Mouse (Mus musculus): Measurements from ENCODE around the gene Cpvl.

The Cpvl gene

DNA sequence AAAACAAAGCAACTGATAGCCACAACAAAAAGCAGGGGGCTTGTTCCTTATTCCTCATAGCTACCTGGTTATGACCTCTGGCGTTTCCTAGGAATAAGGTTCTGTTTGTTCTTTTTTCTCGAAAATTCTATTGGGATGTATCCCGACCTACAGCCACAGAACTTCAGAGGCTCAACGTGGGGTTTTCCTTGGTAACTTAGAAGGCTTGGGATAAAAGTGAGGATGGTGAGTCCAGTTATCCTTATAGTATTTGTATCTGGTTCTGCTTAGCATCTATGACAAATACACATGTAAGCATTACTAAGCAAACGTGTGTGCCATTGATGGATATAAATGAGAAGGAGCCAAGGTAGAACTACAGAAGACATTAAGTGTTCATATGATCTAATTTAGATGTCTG lies at the start of gene Cpvl:
Gene Cpvl (minus strand): TSS at position 101 of the 400 bp plus-strand sequence.
- no peak for DNase-seq

GRCm38 (mm10) chr6:54023846-54024245 lies 45.4 kb upstream of the Cpvl start:
- no peak for DNase-seq

DNA sequence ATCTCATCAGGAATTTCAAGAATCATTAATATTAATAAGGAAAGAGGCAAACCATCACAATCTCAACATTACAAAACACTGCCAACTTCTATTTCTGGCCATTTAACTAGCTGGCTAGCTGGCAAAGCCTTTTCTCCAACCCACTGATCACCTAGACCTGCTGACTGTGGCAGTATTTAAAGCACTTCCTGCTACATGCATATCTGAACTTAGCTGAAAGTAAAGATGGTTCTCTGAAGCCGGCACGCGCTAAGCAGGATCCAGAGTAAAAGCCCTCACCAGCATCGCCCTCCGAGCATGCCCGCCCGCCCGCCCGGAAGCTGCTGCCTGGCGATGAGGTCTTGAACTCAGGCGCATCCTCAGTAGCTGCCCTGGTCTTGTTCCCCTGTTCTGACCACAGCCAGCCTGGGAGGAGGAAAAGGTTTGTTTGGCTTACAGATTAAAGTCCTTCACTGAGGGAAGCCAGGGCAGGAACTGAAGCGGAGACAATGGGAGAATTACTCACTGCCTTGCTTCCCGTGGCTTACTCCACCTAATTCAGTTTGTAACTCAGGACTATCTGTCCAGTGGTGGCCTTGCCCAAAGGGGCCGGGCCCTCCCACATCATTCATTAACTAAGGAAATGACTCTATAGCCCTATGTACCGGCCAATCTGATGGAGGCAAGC lies 42.8 kb upstream of the Cpvl start:
- no peak for DNase-seq

DNA sequence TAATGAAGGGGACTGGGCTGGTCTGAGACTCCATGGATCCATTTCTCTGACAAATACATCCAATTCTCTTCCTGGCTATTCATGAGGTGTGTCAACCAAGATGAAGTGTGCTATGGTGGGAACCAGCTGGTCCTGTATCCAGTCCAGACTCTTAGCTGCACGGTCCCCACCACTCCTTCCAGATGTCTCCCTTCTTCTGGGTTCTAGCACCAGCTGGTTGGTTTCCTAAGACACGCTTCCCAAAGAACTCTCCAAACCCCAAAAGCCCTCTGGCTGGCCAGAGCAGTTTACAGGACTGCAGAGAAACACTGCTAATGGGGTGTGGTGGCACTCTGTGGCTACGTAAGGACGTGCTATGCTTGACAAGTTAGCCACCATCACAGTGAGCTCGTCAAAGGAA lies 40.4 kb upstream of the Cpvl start:
- no peak for DNase-seq

DNA sequence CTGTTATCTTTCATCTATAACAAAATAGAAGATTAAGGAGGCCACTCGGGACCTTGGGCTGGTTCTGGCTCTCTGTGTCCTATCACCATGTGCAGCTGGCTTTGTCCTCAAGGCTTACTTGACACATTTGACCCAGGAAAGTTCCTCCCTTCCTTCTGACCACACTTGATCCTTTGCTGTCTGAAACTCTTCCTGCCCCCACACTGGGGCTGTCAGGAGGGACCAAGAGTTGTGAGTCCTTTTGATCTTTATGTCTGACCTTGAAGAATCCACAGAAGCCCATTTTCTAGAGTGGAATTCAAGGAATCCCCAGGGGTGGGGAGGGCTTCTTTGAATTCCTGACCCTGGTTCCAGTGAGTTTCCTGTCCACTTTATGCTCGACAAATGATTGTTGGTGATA lies 39.6 kb upstream of the Cpvl start:
- DNase-seq, result no peak

GRCm38 (mm10) chr6:54012163-54012562 lies 33.7 kb upstream of the Cpvl start:
- no peak for DNase-seq

DNA sequence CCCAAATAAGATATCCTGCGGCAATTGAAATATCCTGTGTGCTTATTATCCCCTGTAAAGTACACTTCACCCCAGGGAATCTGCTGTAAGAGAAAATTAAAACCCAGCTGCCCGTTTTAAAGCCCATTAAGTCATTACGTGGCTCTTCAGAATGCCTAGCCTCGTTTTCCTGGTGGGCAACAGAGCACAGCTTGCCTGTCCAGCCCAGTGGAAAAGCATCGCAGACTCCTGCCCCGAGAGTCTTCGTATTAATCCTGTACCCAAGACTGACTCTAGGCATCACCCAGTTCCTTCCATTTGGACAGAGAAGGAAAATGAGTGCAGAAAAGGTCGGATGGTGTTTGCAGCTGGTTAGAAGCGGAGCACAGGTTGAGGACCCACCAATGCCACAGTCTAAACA lies 31.9 kb upstream of the Cpvl start:
- no peak for DNase-seq

DNA sequence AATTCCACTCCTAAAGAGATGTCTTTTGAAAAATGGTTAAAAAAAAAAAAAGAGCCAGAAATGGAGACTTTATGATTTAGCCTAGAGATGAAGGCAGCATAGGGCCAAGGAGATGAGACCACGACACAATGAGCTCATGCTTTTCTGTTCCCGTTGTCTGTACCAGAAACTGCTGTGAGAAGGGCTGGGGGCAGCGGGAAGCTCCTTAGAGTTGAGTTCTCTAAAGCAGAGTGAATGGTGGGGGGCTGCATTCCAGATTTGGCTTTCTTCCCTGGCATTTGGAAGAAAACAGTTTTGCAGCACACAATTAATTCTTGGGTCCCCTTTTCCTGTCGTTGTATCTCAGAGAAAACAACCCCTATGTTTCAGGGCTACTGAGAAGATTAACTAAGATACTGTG lies 30.8 kb upstream of the Cpvl start:
- no peak for DNase-seq

DNA sequence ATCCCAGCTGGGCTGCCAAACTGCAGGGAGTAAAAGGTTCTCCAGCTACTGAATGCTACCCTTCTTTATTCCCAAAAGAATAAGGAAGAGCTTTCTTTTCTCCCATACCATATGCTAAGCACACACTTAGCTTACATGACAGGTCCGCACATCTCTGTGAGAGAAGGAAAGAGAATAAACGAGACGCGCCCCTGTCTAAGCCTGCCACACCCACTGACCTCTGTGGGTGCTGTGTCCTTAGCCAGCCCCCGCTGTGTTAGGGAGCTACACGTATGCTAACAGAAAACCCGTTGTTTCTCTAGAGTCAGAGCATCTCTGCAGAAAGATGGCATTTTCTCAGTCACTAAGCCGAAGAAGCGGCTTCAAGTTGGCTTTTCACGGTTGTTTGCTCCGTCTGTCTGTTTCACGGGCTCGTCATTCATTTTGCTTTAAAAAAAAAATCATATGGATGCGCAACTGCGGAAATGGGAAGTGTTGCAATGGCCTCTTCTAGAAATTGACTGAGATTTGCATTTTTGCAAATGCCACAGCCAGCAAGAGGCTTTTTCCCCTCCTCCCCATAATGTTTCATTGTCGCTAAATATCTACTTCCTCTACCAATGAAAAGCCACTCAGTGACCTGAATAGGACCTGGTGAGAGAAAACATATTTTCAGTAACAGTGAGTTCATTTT lies 30.1 kb upstream of the Cpvl start:
- DNase-seq, result peak; percentile 27 to 40

GRCm38 (mm10) chr6:54005302-54005701 lies 26.8 kb upstream of the Cpvl start:
- DNase-seq, result no peak

DNA sequence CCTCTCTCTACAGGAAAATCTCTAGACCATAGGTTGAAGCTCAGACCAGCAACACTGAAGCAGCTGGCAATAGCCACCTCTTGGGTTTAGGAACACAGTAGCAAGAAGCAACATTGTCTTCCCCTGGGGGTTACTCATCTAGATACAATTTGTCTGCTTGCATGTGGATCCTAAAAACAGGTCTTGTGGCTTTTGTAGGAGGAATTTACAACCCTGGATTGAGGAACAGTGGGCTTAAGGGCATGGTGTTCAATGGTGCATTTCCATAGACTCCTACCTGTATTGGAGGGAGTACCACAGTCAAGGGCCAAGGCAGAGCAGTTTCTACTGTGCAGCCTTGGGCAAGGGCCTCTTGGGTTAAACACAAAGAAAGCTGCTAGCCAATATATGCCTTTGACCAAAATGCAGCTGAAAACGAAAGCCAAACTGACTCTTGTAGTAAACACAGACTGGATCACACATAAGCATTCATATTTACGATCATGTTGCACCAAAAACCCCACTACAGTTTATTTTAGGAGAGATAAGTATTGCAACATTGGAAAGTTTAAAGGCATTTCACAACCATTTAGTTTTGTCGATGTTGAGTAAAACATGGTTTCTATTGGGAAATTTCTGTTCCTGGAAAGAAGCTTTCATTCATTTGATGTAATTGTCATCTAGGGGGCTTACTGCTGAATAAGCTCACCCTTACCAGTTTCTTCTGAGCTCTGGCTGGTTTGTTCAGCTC lies 17.9 kb upstream of the Cpvl start:
- no peak for DNase-seq

GRCm38 (mm10) chr6:53995519-53995918 lies 17.0 kb upstream of the Cpvl start:
- no peak for DNase-seq

DNA sequence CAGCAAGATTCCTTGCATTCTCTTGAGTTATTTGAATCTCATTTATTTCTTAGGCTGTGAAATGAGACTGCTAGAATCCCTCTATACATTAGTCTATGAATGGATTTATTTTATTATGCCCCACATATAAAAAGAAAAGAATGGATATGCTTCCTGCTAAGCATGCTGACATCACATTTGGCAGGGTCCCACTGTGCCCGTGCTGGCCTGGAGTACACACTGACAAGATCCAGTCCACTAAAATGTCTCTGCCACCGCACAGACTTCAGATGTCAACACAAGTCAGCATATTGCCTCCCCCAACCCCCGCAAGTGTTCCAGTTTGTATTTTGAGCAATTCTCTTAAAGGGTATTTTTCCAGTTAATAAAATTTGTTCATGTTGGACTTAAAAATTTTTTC lies 13.9 kb upstream of the Cpvl start:
- DNase-seq, result peak; percentile 15 to 20

- DNase-seq, result no peak
Measured at GRCm38 (mm10) chr6:53987235-53987634, 8.8 kb upstream of the Cpvl start.

GRCm38 (mm10) chr6:53986273-53986985 lies 8.0 kb upstream of the Cpvl start:
- DNase-seq, result no peak

DNA sequence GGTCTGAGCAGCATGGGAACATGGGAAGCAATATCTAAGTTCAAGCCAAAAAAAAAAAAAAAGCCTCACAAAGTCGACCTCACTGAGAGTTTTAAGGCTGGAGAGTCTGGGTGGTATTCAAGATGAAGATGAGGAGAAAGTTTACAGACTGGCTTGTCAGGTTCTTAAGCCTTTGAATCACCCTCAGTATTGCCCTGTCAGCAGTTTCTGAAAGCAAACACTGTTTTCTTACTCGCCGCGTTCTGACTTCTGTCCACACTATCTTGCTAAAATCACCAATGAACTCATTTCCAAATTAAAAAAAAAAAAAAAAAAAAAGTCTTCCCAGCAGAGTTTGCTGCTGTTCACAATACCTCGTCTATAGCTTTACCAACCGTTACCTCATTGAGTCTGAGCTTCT lies 5.3 kb upstream of the Cpvl start:
- DNase-seq, result no peak

- no peak for DNase-seq
Measured at GRCm38 (mm10) chr6:53982612-53983011, 4.1 kb upstream of the Cpvl start.

GRCm38 (mm10) chr6:53982047-53982600 lies 3.7 kb upstream of the Cpvl start:
- no peak for DNase-seq

GRCm38 (mm10) chr6:53980817-53981480 lies 2.5 kb upstream of the Cpvl start:
- no peak for DNase-seq

DNA sequence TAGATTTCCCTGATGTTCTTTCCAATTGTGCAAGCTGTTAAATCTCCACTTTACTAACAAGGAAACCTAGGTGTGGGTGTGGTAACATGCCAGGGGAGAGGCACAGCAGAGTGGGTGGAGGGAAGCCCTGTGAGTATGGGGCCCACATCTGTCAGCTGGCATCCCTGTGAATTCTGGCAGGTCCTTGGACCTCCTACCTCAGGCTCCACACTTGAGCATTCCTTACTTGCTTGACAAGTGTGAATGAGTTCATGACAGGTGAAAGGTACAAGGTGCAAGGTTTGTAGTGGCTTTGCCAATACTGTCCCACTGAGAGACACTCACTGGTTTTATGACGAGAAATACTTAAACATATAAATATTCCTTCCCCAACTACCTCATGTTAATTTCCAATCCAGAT lies 4.4 kb downstream of the Cpvl start:
- no peak for DNase-seq

DNA sequence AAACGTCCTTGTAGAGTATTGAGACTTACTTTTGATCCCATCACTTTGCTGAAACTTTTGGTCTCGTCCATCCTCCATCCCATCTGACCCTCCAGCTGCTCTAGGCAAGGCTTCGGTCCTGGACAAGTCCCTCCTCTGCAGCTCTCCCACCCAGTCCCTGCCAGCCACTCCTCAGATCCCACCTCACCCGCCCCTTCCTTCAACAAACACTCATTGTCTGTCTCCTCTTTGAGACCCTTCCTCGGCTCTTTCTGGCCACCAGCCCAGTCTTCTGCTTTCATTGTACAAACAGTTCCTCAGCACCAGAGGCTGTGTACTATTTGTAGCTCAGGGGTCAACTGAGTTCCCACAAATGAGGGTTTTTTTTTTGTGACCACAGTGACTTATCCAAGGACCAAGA lies 5.0 kb downstream of the Cpvl start:
- DNase-seq, result peak in 1 of 2 experiments; percentile 18

- DNase-seq, result peak; percentile 49 to 61
Measured at GRCm38 (mm10) chr6:53972238-53972743, 6.2 kb downstream of the Cpvl start.
